Mouse (Mus musculus): ENCODE measurements around the gene Lmntd2. TPM values are rescaled to one million over a fixed set of nuclear protein-coding genes. Genes with fewer than 3 reads are reported as not detected.

The Lmntd2 gene
- total and polyA plus RNA-seq, 2 experiments from 2014 or later: 0.15 TPM; not detected in 1

DNA sequence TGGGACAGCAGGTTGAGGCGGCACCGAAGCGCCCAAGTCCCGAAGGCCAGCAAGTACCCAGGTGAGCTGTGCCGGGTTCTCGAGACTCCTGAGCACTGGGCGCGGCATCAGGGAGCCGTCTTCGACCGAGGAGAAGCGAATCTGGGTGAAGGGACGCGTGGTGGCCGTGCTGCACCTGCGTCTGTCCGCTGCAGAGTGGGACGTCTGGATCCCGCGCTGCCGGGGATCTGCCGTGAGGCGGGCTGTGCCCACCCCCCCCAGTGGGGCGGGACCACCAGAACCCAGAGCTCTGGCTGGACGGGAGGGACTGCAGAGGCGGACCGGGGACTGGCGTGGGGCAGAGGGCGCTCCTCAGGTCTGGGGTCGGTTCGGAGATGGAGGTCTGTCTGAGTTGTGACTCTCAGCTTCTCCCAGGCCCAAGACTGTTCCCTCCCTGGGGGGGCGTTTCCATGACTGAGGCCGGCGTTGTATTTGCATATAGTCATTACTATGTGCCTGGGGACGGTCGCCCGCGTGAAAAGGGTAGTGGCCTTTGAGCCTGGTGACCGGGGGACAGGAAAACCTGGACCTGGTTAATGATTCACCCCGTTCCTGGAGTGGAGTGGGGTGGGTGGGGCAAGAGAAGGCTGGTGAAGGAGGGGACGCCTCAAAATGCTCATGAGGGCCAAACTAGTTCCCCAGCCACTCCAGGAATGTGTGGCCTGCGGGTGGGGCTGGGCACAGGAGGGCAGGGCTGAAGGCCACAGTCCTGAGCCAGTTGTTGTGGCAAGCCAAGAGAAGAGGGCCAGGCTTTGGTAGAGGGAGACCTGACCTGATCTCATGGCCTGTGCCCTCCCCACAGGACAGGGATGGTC, 2.2 kb upstream of the Lmntd2 start:
- DNase-seq (ENCODE audit: low spot score) (peak; percentile 23), ATAC-seq (ENCODE audit: insufficient read depth, low read depth) (peak; percentile 52)
- Histone ChIP-seq H3K4me3 (ENCODE audit: low read depth, low read length) (peak overlapping the region; percentile 56), H3K27me3 (ENCODE audit: control insufficient read depth, insufficient read depth, low read length) (no peaks in the 10 kb centered on the region), H3K9me3 (replicated peaks; ENCODE audit: control insufficient read depth, low read length) (no peaks in the 10 kb centered on the region), H3K4me2 (ENCODE audit: low read depth, low read length) (peak overlapping the region; percentile 90), H3K27ac (ENCODE audit: low read depth) (peak overlapping the region; percentile 52; the same call in 1 of the 2 replicates), H3K36me3 (replicated peaks; ENCODE audit: control insufficient read depth, insufficient read depth, low read length) (no peaks in the 10 kb centered on the region), H3K9ac (replicated peaks; ENCODE audit: low read depth, low read length) (peak overlapping the region; percentile 49; the same call in 1 of the 2 replicates), H3K4me1 (ENCODE audit: control insufficient read depth, insufficient read depth) (peaks cover 19% of the 10 kb centered on the region)
- WGBS: 1% methylated on average over 42 of the region's 42 CpGs
- TF ChIP-seq EP300 (IDR thresholded peaks at IDR 0.05; ENCODE audit: low read depth): no peak
- TF ChIP-seq CTCF (IDR thresholded peaks at IDR 0.05; ENCODE audit: low read depth): no peak

- DNase-seq (ENCODE audit: low spot score) (peak; percentile 89), ATAC-seq (ENCODE audit: insufficient read depth, low read depth) (peak; percentile 92)
- Histone ChIP-seq H3K9ac (replicated peaks; ENCODE audit: low read depth, low read length) (peak within 1 kb of the TSS; percentile 49; the same call in 1 of the 2 replicates), H3K4me2 (ENCODE audit: low read depth, low read length) (peak within 1 kb of the TSS; percentile 90), H3K27me3 (ENCODE audit: control insufficient read depth, insufficient read depth, low read length) (no peaks in the 10 kb centered on the region), H3K4me3 (ENCODE audit: low read depth, low read length) (peak within 1 kb of the TSS; percentile 56), H3K9me3 (replicated peaks; ENCODE audit: control insufficient read depth, low read length) (no peaks in the 10 kb centered on the region), H3K36me3 (replicated peaks; ENCODE audit: control insufficient read depth, insufficient read depth, low read length) (no peaks in the 10 kb centered on the region), H3K27ac (ENCODE audit: low read depth) (peak within 1 kb of the TSS; percentile 52; the same call in 1 of the 2 replicates), H3K4me1 (ENCODE audit: control insufficient read depth, insufficient read depth) (peaks cover 12% of the 10 kb centered on the region; the same call in 1 of the 2 replicates)
- TF ChIP-seq CTCF (IDR thresholded peaks at IDR 0.05; ENCODE audit: low read depth) (no peak), EP300 (IDR thresholded peaks at IDR 0.05; ENCODE audit: low read depth) (no peak)
- WGBS: 1% methylated on average over 41 of the region's 41 CpGs
Measured at GRCm38 (mm10) chr7:141215101-141215879, 1.4 kb upstream of the Lmntd2 start, which contains the start of gene Rassf7. Gene Rassf7, plus strand, starts transcription at chr7:141215860.

GRCm38 (mm10) chr7:141214310-141214709, 430 bp upstream of the Lmntd2 start:
- Histone ChIP-seq H3K4me2 (ENCODE audit: low read depth, low read length) (no peak overlapping the region), H3K27ac (ENCODE audit: low read depth) (no peak overlapping the region)
- WGBS: 67% methylated on average over 3 of the region's 3 CpGs

GRCm38 (mm10) chr7:141213133-141213532, 747 bp downstream of the Lmntd2 start:
- DNase-seq (ENCODE audit: low spot score) (no peak), ATAC-seq (ENCODE audit: insufficient read depth, low read depth) (no peak)
- no peak overlapping the region for H3K4me3 ChIP-seq (ENCODE audit: low read depth, low read length)
- H3K27ac ChIP-seq (ENCODE audit: low read depth): no peak overlapping the region
- TF ChIP-seq CTCF (IDR thresholded peaks at IDR 0.05; ENCODE audit: low read depth): no peak
- no peak for TF ChIP-seq EP300 (IDR thresholded peaks at IDR 0.05; ENCODE audit: low read depth)
- WGBS: 83% methylated on average over 3 of the region's 3 CpGs
- no peak overlapping the region for H3K9ac ChIP-seq (replicated peaks; ENCODE audit: low read depth, low read length)
- no peaks in the 10 kb centered on the region for H3K36me3 ChIP-seq (replicated peaks; ENCODE audit: control insufficient read depth, insufficient read depth, low read length)
- no peaks in the 10 kb centered on the region for H3K27me3 ChIP-seq (ENCODE audit: control insufficient read depth, insufficient read depth, low read length)
- no peak overlapping the region for H3K4me2 ChIP-seq (ENCODE audit: low read depth, low read length)
- H3K9me3 ChIP-seq (replicated peaks; ENCODE audit: control insufficient read depth, low read length): no peaks in the 10 kb centered on the region
- H3K4me1 ChIP-seq (ENCODE audit: control insufficient read depth, insufficient read depth): peaks cover 11% of the 10 kb centered on the region; the same call in 1 of the 2 replicates

More at GRCm38 (mm10) chr7:141214310-141214709, 430 bp upstream of the Lmntd2 start:
- DNase-seq (ENCODE audit: low spot score) (no peak), ATAC-seq (ENCODE audit: insufficient read depth, low read depth) (no peak)
- Histone ChIP-seq H3K9ac (replicated peaks; ENCODE audit: low read depth, low read length) (no peak overlapping the region), H3K27me3 (ENCODE audit: control insufficient read depth, insufficient read depth, low read length) (no peaks in the 10 kb centered on the region), H3K36me3 (replicated peaks; ENCODE audit: control insufficient read depth, insufficient read depth, low read length) (no peaks in the 10 kb centered on the region), H3K4me1 (ENCODE audit: control insufficient read depth, insufficient read depth) (peaks cover 11% of the 10 kb centered on the region; the same call in 1 of the 2 replicates), H3K9me3 (replicated peaks; ENCODE audit: control insufficient read depth, low read length) (no peaks in the 10 kb centered on the region), H3K4me3 (ENCODE audit: low read depth, low read length) (no peak overlapping the region)
- TF ChIP-seq CTCF (IDR thresholded peaks at IDR 0.05; ENCODE audit: low read depth) (no peak), EP300 (IDR thresholded peaks at IDR 0.05; ENCODE audit: low read depth) (no peak)

DNA sequence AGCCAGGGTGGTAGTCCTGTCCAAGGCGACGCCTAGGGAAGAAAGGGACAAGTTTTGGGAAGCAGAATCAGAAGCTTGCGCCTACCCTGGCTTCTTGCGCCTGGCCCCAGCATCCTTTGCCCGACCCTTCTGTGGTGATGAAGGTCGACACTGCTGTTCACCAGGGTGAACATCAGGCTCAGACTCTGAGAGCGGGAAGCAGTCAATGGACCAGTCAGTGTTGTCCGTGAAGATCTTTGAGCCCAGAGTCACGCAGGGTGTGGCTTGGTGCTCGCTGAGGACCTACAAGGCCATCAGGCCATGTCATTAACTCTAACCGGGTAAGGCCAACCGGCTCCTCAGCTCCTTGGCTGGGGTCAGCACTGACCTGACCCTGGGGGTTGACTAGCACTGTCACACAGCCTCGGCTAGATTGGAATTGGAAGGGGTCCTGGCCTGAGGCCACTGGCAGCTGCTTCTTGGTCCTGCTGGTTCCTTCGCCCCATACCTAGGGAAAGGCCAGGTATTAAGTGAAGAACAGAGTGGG, 3.2 kb downstream of the Lmntd2 start:
- H3K4me3 ChIP-seq (ENCODE audit: low read depth, low read length): no peak overlapping the region
- H3K27me3 ChIP-seq (ENCODE audit: control insufficient read depth, insufficient read depth, low read length): no peaks in the 10 kb centered on the region
- H3K4me2 ChIP-seq (ENCODE audit: low read depth, low read length): no peak overlapping the region
- 88% methylated on average over 14 of the region's 14 CpGs for WGBS
- no peak for TF ChIP-seq EP300 (IDR thresholded peaks at IDR 0.05; ENCODE audit: low read depth)
- no peaks in the 10 kb centered on the region for H3K36me3 ChIP-seq (replicated peaks; ENCODE audit: control insufficient read depth, insufficient read depth, low read length)
- no peak overlapping the region for H3K27ac ChIP-seq (ENCODE audit: low read depth)
- no peak for ATAC-seq (ENCODE audit: insufficient read depth, low read depth)
- no peaks in the 10 kb centered on the region for H3K4me1 ChIP-seq (ENCODE audit: control insufficient read depth, insufficient read depth)
- no peaks in the 10 kb centered on the region for H3K9me3 ChIP-seq (replicated peaks; ENCODE audit: control insufficient read depth, low read length)
- H3K9ac ChIP-seq (replicated peaks; ENCODE audit: low read depth, low read length): no peak overlapping the region
- no peak for DNase-seq (ENCODE audit: low spot score)
